Mouse (Mus musculus) spleen, adult 2 months (tissue): ENCODE measurements around the gene Agbl4. TPM values are rescaled to one million over a fixed set of nuclear protein-coding genes. Genes with fewer than 3 reads are reported as not detected.

Experiments used
- DNase-seq, 2 experiments: peaks; one replicate each; pipeline versions ENCODE4 v3.0.0 to v3.0.0-alpha.2; 2012 to 2021; ENCODE audit warnings: low spot score in 2 of 2, low read depth in 1 of 2
- H3K27ac ChIP-seq: fragments of 200-500 bp; 2 replicates; pipeline ENCODE4 v1.5.1; 2012; ENCODE audit warnings: low read length, inconsistent platforms; ENCODE audit not compliant: insufficient read depth
- H3K27me3 ChIP-seq: fragments of 200-500 bp; 2 replicates; pipeline ENCODE4 v1.6.1; 2012; ENCODE audit warnings: mild to moderate bottlenecking, moderate library complexity, low read length, inconsistent platforms; ENCODE audit not compliant: control insufficient read depth, insufficient read depth
- H3K36me3 ChIP-seq: fragments of 200-500 bp; 2 replicates; pipeline ENCODE4 v1.6.1; 2012; ENCODE audit warnings: mild to moderate bottlenecking, low read length, inconsistent platforms; ENCODE audit not compliant: control insufficient read depth, insufficient read depth
- H3K4me1 ChIP-seq: fragments of 200-500 bp; 2 replicates; pipeline ENCODE4 v1.6.1; 2011; ENCODE audit warnings: inconsistent platforms; ENCODE audit not compliant: control insufficient read depth, insufficient read depth, insufficient read length
- H3K4me3 ChIP-seq: fragments of 200-500 bp; 2 replicates; pipeline ENCODE4 v1.5.1; 2011; ENCODE audit warnings: mild to moderate bottlenecking, inconsistent platforms; ENCODE audit not compliant: insufficient read depth, insufficient read length; ENCODE audit errors: extremely low read depth
- CTCF ChIP-seq: fragments of 200-500 bp; IDR thresholded peaks from 2 replicates; pipeline ENCODE4 v1.5.1; 2011; ENCODE audit warnings: mild to moderate bottlenecking, inconsistent platforms; ENCODE audit not compliant: insufficient read depth, insufficient read length, insufficient replicate concordance; ENCODE audit errors: extremely low read depth
- POLR2A ChIP-seq: fragments of 200-500 bp; IDR thresholded peaks from 2 replicates; pipeline ENCODE4 v1.6.1; 2011; ENCODE audit warnings: low read depth, low read length, inconsistent platforms
- WGBS: fragments of 180-500 bp; shearing (Covaris S2); methylation state at CpG from one replicate; pipeline ENCODE4 v1.1.7; 2018; 5-methylcytosine and 5-hydroxymethylcytosine counted together
- polyA plus RNA-seq: library from polyadenylated mRNA; depleted of rRNA; stranded (reverse); fragments of >200 nt; gene quantifications from 2 replicates; pipeline ENCODE4 v1.2.3, GENCODE M21; 2012

Gene Agbl4
- polyA plus RNA-seq, 1 experiment, result 0.18 TPM

DNA sequence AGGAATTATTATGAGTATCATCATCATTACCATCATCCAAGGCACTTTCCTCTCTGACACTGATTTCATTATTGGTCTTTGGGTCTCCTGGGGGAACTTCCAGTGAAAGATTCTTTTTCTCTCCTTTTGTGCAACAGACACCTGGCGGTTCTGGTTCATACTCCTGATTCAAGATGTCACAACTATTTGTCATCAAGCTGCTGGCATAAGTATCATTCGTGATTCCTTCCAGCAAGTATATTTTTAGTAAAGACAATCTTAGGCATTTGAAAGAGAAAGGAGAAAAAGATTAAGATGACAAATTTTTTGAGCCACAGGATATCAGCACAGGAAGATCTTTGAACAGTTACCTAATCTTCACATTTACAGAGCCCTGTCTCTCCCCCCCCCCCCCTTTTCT is 966.7 kb downstream of the Agbl4 start:
- no peak for DNase-seq
- WGBS, result 86% methylated on average over 2 of the region's 2 CpGs
- Histone ChIP-seq H3K27ac (no peak overlapping the region), H3K36me3 (no peaks in the 10 kb centered on the region), H3K4me3 (no peak overlapping the region), H3K4me1 (peaks cover under 1% of the 10 kb centered on the region; the same call in 1 of the 2 replicates), H3K27me3 (no peaks in the 10 kb centered on the region)
- TF ChIP-seq CTCF (no peak), POLR2A (no peak)

DNA sequence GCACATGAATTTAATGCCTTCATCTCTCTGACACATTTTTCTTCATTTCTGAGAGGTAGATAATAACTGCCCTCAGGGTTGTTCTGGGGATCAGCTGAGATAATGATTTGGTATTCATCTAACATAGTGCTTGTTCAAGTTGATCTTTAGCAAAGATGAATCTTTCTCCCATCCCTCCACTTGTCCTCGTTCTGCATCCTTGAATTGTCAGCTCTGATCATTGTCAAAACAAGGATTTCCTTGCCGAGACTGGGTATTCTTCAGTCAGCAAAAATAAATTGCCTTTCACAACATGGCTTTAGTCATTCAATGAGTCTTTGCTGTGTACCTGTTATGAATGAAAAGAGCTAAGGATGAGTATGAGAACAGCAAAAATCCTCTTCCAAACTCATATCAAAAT is 970.3 kb downstream of the Agbl4 start:
- TF ChIP-seq CTCF (no peak), POLR2A (no peak)
- no peaks in the 10 kb centered on the region for H3K4me1 ChIP-seq
- no peaks in the 10 kb centered on the region for H3K36me3 ChIP-seq
- DNase-seq, result no peak
- H3K4me3 ChIP-seq, result no peak overlapping the region
- H3K27me3 ChIP-seq, result no peaks in the 10 kb centered on the region
- WGBS, result 84% methylated on average over 2 of the region's 2 CpGs
- no peak overlapping the region for H3K27ac ChIP-seq

DNA sequence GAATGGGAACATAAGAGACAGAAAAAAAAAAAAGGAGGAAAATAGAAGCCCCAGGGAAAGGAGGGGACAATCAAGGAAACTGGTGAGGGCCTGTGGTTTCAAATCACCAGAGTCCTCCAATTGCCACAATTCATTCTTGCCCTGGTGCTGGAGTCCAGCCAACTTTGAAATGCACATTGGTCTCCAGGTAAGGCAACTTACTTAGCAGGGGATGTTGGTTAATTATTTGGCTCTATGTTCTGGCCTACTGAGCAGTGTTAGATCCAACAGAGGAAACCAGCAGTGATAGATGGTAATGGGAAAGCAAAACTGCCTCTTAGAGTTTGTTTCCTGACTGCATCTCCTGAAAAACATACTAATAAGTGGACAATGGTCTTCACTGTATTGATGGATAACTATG is 979.7 kb downstream of the Agbl4 start:
- no peaks in the 10 kb centered on the region for H3K4me1 ChIP-seq
- no peaks in the 10 kb centered on the region for H3K36me3 ChIP-seq
- no peak for TF ChIP-seq POLR2A
- no peak for TF ChIP-seq CTCF
- no peaks in the 10 kb centered on the region for H3K27me3 ChIP-seq
- H3K4me3 ChIP-seq, result no peak overlapping the region
- DNase-seq, result no peak
- no peak overlapping the region for H3K27ac ChIP-seq

DNA sequence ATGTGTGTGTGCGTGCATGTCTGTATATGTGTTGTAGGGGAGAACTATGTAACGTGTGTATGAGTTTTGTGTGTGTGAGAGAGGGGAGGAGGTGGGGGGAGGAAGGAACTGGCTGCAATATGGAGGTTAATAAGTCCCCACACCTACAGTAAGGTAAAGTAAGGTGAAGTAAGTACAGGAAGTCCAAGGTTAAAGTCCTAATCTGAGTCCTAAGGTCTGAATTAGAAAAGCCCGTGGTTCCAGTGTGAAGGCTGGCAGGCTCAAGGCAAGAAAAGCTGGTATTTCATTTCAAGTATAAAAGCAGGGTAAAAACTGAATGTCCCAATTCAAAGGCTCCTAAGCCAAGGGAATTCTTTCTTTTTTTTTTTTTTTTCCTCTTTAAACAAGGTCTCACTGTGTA is 980.6 kb downstream of the Agbl4 start:
- Histone ChIP-seq H3K4me1 (no peaks in the 10 kb centered on the region), H3K36me3 (no peaks in the 10 kb centered on the region), H3K27me3 (no peaks in the 10 kb centered on the region), H3K27ac (no peak overlapping the region), H3K4me3 (no peak overlapping the region)
- TF ChIP-seq POLR2A (no peak), CTCF (no peak)
- WGBS, result 92% methylated on average over 3 of the region's 3 CpGs
- no peak for DNase-seq

DNA sequence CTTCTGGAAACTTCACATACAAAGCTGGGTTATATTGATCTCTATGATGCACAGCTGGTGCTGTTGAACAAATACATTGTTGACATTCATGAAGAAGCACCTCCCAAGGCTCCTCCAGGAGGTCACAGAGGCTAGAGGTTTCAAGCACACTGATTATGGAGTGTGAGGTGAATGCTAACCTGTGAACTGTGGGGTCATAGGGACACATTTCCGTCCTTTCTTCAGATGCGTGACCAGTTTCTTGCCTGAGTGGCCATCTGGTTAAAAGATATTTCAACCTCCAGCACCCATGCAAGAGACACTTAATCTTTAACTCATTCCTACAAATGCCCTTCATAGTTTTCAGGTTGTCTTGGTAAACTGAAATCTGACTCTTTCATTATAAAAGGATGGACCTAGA is 985.6 kb downstream of the Agbl4 start:
- TF ChIP-seq CTCF (no peak), POLR2A (no peak)
- no peak for DNase-seq
- WGBS, result 90% methylated on average over 2 of the region's 2 CpGs

DNA sequence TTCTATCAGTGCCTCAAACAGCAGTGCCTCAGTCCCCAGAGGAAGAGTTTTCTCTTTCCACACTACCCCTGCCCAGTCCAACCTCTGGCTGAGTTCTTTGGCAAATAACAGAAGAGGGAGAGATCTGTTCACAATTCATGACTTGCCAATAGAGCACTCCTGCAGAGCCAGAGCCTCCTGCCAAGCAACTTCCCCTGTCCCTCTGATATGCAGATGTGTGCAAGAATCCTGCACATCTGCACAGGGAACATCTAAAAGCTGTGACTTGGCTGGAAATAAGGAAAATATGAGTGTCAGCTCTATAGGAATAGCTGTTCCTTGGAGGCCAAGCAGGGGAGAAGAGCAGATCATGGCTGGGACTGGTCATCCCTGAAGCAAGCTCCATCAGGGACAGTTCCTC is 993.3 kb downstream of the Agbl4 start:
- DNase-seq, result no peak
- peaks cover 2% of the 10 kb centered on the region; the same call in 1 of the 2 replicates for H3K4me1 ChIP-seq
- H3K36me3 ChIP-seq, result no peaks in the 10 kb centered on the region
- H3K27me3 ChIP-seq, result no peaks in the 10 kb centered on the region
- no peak overlapping the region for H3K4me3 ChIP-seq
- TF ChIP-seq POLR2A (no peak), CTCF (no peak)
- H3K27ac ChIP-seq, result no peak overlapping the region

More for the DNA sequence above, 985.6 kb downstream of the Agbl4 start:
- Histone ChIP-seq H3K27ac (no peak overlapping the region), H3K4me1 (no peaks in the 10 kb centered on the region), H3K27me3 (no peaks in the 10 kb centered on the region), H3K4me3 (no peak overlapping the region), H3K36me3 (no peaks in the 10 kb centered on the region)

DNA sequence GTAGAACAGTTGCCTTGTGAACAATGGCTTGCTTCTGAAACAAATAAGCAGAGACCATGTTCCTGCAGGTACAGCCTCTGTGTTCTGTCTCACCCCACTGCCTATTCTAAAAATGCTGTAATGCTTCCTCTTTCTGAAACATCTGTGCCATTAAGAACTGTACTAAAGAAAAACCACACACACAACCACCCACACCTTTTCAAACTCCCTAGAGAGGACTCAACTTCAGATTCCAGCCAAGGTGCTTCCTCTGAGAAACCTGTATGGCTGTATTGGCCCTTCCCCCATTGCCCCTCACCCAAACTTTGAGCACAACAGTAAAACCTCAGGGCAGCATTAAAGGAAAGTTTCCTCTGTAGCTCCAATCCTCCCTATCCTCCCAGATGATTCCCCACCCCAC is 1002.3 kb downstream of the Agbl4 start:
- Histone ChIP-seq H3K27me3 (no peaks in the 10 kb centered on the region), H3K4me1 (peaks cover 30% of the 10 kb centered on the region), H3K36me3 (no peaks in the 10 kb centered on the region), H3K27ac (peak overlapping the region; percentile 74; the same call in 1 of the 2 replicates), H3K4me3 (no peak overlapping the region)
- peak; percentile 69 to 76 for DNase-seq
- no peak for TF ChIP-seq POLR2A
- no peak for TF ChIP-seq CTCF
